Mouse (Mus musculus) liver, embryonic 15.5 days (tissue): Measurements from ENCODE around the gene Dnmt3a. TPM values are rescaled to one million over a fixed set of nuclear protein-coding genes. Genes with fewer than 3 reads are reported as not detected.
"Not testable (repeated sequence)": the region's sequence is repeated elsewhere in the genome, so short reads cannot be mapped to it uniquely, and the experiment has no call there.

Source experiments
- ATAC-seq: fragments of 200-750 bp; cut with Nextera tagmentation; 2 replicates; pipeline ENCODE4 v1.8.0; 2017; ENCODE audit warnings: moderate number of reproducible peaks, mild to moderate bottlenecking, moderate library complexity; ENCODE audit not compliant: insufficient read depth
- H3K27ac ChIP-seq: fragments of 300-500 bp; sonication (generic); replicated peaks from 2 replicates; pipeline ENCODE4 v1.5.1; 2015; ENCODE audit warnings: mild to moderate bottlenecking, inconsistent platforms
- H3K27me3 ChIP-seq: fragments of 300-500 bp; sonication (generic); 2 replicates; pipeline ENCODE4 v1.6.1; 2015; ENCODE audit warnings: mild to moderate bottlenecking, inconsistent platforms
- H3K36me3 ChIP-seq: fragments of 300-500 bp; sonication (generic); replicated peaks from 2 replicates; pipeline ENCODE4 v1.6.1; 2015; ENCODE audit warnings: moderate library complexity, mild to moderate bottlenecking, inconsistent platforms
- H3K4me1 ChIP-seq: fragments of 300-500 bp; sonication (generic); replicated peaks from 2 replicates; pipeline ENCODE4 v1.6.1; 2015; ENCODE audit warnings: inconsistent platforms
- H3K4me2 ChIP-seq: fragments of 300-500 bp; sonication (generic); 2 replicates; pipeline ENCODE4 v1.6.1; 2015; ENCODE audit warnings: moderate library complexity, mild to moderate bottlenecking, inconsistent platforms
- H3K4me3 ChIP-seq: fragments of 300-500 bp; sonication (generic); replicated peaks from 2 replicates; pipeline ENCODE4 v1.5.1; 2015; ENCODE audit warnings: mild to moderate bottlenecking, inconsistent platforms
- H3K9ac ChIP-seq: fragments of 300-500 bp; sonication (generic); 2 replicates; pipeline ENCODE4 v1.6.1; 2015; ENCODE audit warnings: moderate library complexity, mild to moderate bottlenecking, inconsistent platforms
- H3K9me3 ChIP-seq: fragments of 300-500 bp; sonication (generic); replicated peaks from 2 replicates; pipeline ENCODE4 v1.6.1; 2016; ENCODE audit warnings: inconsistent platforms
- WGBS: fragments of 180-500 bp; shearing (Covaris S2); methylation state at CpG from one replicate; pipeline ENCODE4 v1.1.7; 2015; ENCODE audit warnings: mixed read lengths; ENCODE audit not compliant: insufficient replicate concordance; 5-methylcytosine and 5-hydroxymethylcytosine counted together
- polyA plus RNA-seq: library from polyadenylated mRNA; unstranded; fragments of >200 nt; fragmentation: Nextera tagmentation; extraction: Ambion mirVana; gene quantifications from 2 replicates; pipeline ENCODE4 v1.2.1, GENCODE M21; 2015

Dnmt3a gene
- polyA plus RNA-seq, 1 experiment from 2014 or later: 21.8 TPM

DNA sequence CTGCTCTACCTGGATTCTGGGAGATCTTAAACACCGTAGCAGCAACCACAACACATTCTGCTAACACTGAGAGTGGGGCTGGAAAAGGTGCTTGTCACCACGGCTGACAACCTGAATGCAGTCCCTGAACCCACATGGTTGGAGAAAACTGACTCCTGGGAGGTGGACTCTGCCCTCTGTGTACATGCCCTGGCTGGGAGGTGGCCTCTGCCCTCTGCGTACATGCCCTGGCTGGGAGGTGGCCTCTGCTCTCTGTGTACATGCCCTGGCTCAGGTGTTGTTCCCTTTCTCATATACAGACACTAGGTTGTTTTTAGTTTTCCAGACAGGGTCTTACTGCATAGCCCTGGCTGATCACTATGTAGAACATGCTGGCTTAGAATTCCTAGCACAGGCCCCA, 113.6 kb downstream of the Dnmt3a start:
- H3K36me3 ChIP-seq: no peaks in the 10 kb centered on the region
- no peaks in the 10 kb centered on the region for H3K9me3 ChIP-seq
- H3K4me2 ChIP-seq: no peak overlapping the region
- H3K27me3 ChIP-seq: no peaks in the 10 kb centered on the region
- peak; percentile 75 for ATAC-seq
- no peak overlapping the region for H3K4me3 ChIP-seq
- no peak overlapping the region for H3K9ac ChIP-seq
- no peak overlapping the region for H3K27ac ChIP-seq
- 59% methylated on average over 3 of the region's 3 CpGs for whole genome bisulfite sequencing
- H3K4me1 ChIP-seq: 0 out of 2 replicates have a peak, but pooled peaks cover 5% of the 10 kb centered on the region

DNA sequence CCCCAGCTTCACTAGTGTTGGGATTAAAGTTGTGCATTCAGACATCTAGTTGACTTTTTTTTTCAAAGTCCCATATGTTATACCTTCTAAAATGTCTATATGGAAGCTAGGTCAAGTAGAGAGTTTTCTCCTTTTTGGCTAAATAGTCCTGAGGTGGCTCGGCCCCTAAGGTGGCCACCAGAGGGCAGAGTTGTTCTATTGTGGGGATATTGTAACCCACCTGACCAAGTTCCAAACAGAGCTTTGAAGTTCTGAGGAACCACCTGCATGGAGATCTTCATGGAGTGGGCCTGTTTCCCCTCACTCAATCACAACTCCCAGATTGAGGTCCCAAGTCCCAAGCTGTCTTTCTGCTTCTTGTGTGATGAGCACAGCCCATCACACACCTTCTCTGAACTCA, 120.3 kb downstream of the Dnmt3a start:
- Histone ChIP-seq H3K4me1 (no peaks in the 10 kb centered on the region), H3K27ac (no peak overlapping the region), H3K9me3 (no peaks in the 10 kb centered on the region), H3K4me3 (no peak overlapping the region), H3K9ac (no peak overlapping the region), H3K36me3 (no peaks in the 10 kb centered on the region), H3K4me2 (no peak overlapping the region), H3K27me3 (no peaks in the 10 kb centered on the region)
- 0% methylated on average over 1 of the region's 1 CpGs for WGBS
- no peak for ATAC-seq

DNA sequence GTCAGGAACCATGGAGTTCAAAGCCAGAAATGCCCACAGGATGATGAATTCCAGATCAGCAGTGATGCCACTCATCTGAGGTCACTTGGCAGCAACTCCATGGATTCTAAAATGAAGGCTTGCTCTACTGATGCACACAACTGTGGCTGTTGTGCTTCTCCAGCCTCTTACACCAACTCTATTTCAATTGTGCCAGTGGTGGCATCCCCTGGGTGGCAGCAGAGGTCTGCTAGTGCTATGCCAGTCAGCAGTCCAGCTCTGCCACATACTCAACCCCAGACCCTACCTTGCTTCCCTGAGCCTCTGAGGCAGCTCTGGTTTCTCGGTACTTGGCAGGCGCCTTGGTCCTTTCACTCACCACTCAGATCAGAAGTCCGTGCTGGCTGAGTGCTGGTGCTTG, 123.0 kb downstream of the Dnmt3a start:
- no peaks in the 10 kb centered on the region for H3K9me3 ChIP-seq
- no peak overlapping the region for H3K27ac ChIP-seq
- H3K4me1 ChIP-seq: no peaks in the 10 kb centered on the region
- no peaks in the 10 kb centered on the region for H3K36me3 ChIP-seq
- no peak overlapping the region for H3K4me2 ChIP-seq
- H3K9ac ChIP-seq: no peak overlapping the region
- no peak for ATAC-seq
- no peaks in the 10 kb centered on the region for H3K27me3 ChIP-seq
- 70% methylated on average over 3 of the region's 3 CpGs for WGBS
- H3K4me3 ChIP-seq: no peak overlapping the region

DNA sequence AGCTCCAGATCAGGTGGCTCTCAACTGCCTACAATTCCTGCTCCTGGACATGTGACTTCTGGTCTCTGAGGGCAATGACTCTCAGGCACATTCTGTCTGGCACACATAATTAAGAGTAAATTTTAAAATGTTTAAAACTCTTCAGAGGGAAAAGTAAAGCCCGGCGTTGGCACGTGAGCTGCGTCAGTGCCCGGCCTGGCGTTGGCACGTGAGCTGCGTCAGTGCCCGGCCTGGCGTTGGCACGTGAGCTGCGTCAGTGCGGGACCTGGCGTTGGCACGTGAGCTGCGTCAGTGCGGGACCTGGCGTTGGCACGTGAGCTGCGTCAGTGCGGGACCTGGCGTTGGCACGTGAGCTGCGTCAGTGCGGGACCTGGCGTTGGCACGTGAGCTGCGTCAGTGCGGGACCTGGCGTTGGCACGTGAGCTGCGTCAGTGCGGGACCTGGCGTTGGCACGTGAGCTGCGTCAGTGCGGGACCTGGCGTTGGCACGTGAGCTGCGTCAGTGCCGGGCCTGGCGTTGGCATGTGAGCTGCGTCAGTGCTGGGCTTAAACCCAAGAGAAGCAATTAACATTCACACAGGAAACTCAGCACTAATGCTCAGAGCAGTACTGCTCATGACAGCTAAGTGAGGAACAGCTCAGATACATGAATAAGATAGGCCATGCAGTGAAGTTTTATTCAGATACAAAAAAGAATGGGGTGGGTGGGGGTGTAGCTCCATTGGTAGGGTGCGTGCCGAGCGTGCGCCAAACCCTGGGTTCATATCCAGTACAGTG, 124.5 kb downstream of the Dnmt3a start:
- H3K27me3 ChIP-seq, H3K9me3 ChIP-seq, H3K9ac ChIP-seq, H3K27ac ChIP-seq, ATAC-seq, H3K4me3 ChIP-seq, H3K4me1 ChIP-seq, H3K36me3 ChIP-seq, H3K4me2 ChIP-seq: not testable (repeated sequence)
- WGBS: 84% methylated on average over 39 of the region's 47 CpGs

DNA sequence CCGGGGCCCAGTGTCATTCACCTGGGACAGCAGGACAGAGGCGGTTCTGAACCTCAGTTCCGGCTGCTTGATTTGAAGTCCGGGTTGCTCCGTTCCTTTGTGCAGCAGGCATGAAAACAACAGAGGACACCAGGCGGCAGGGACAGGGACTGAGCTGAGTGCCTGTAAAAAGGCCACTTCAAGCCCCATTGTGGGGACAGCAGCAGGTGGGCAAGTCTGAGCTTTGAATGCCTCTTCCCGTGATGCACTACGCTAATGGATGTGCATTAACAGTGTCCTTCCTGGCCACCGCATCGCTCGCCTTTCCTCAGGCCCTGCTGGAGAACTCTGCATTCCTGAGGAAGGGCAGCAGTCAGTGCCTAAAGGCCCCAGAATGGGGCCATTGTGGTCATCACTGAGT, 136.2 kb downstream of the Dnmt3a start:
- WGBS: 48% methylated on average over 11 of the region's 11 CpGs
- ATAC-seq: no peak
- H3K27ac ChIP-seq: no peak overlapping the region
- no peaks in the 10 kb centered on the region for H3K9me3 ChIP-seq
- H3K9ac ChIP-seq: no peak overlapping the region
- H3K36me3 ChIP-seq: no peaks in the 10 kb centered on the region
- H3K4me3 ChIP-seq: no peak overlapping the region
- H3K4me1 ChIP-seq: no peaks in the 10 kb centered on the region
- H3K4me2 ChIP-seq: no peak overlapping the region
- H3K27me3 ChIP-seq: no peaks in the 10 kb centered on the region

DNA sequence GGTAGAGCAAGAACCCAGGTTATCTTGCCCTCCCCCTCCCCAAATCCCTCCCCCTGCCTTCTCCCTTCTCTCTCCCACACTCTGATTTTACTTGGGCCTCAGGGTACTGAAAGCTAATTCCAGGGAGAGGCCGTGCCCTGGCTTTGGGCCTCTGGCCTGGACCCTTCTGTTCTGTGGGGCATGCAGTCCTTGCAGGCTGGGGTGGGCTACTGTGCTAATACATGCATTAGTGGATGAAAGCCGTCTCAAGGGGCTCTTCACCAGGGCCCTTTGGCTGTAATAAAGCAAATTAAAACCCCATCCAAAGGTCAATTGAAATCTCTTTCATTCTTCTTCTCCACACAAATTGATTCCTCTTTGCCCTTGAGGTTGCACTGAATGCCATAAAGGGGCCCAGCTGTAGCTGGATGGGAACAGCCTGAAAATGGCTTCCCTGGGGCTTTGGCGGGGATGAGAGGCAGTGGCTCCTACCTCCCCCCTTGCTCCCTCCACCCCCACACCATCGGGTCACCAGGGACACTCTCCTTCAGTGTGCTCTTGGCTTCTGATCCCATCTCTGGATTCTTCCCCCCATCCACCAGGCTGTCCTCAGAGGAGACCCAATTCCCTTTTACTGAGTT, 138.8 kb downstream of the Dnmt3a start:
- Histone ChIP-seq H3K27ac (no peak overlapping the region), H3K4me1 (no peaks in the 10 kb centered on the region), H3K4me3 (no peak overlapping the region), H3K27me3 (no peaks in the 10 kb centered on the region), H3K9ac (no peak overlapping the region), H3K36me3 (no peaks in the 10 kb centered on the region), H3K9me3 (no peaks in the 10 kb centered on the region), H3K4me2 (no peak overlapping the region)
- no peak for ATAC-seq
- WGBS: 56% methylated on average over 4 of the region's 4 CpGs

DNA sequence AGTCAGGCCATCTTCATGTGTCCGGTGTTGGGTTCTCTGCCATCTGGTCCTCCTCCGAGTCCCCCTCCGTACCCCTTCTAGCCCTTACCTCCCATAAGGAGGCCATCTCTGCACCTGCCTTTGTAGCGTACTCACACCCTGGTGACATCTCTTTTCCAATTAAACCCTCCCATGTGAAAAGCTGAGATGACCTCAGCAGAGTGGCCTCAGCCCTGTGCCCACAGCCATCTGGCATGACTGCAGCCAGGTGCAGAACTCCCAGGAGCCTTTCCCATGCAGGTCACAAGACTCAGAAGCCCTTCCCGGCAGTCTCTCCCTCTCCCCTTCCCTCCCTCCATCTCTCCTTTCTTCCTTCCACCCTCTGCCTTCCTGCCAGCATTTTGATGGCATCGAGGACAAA, 141.7 kb downstream of the Dnmt3a start:
- Histone ChIP-seq H3K27ac (no peak overlapping the region), H3K9me3 (no peaks in the 10 kb centered on the region), H3K9ac (no peak overlapping the region), H3K4me1 (no peaks in the 10 kb centered on the region), H3K27me3 (no peaks in the 10 kb centered on the region), H3K4me3 (no peak overlapping the region), H3K4me2 (no peak overlapping the region), H3K36me3 (no peaks in the 10 kb centered on the region)
- 61% methylated on average over 6 of the region's 6 CpGs for WGBS
- ATAC-seq: no peak

DNA sequence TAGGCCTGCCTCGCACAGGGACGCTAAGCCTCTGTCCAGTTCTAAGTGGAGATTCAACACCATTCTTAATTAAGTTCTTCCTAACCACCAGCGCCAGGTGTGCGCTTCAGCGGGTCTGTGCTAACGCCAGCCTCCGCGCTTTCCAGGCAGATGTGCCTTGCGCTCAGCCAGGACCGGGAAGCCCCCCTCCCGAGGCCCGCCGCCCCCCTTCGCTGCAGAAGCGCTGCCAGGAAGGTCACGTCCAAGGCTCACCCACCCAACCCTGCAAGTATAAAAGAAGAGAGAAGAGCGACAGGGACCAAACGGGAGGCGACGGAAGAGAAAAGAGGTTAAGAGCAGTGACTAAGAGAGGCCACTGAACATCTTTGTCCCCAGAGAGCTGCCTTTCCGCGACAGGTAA, 148.8 kb downstream of the Dnmt3a start, which contains the start of gene Pomc:
Gene Pomc, plus strand, starts transcription at position 301 of the 400 bp plus-strand sequence.
- no peak for ATAC-seq
- no peak within 1 kb of the TSS for H3K4me3 ChIP-seq
- H3K27me3 ChIP-seq: peaks cover 20% of the 10 kb centered on the region
- no peaks in the 10 kb centered on the region for H3K36me3 ChIP-seq
- H3K9me3 ChIP-seq: no peaks in the 10 kb centered on the region
- H3K9ac ChIP-seq: no peak within 1 kb of the TSS
- peaks cover 3% of the 10 kb centered on the region; the same call in 1 of the 2 replicates for H3K4me1 ChIP-seq
- 21% methylated on average over 22 of the region's 22 CpGs for WGBS
- H3K27ac ChIP-seq: no peak within 1 kb of the TSS
- no peak within 1 kb of the TSS for H3K4me2 ChIP-seq

DNA sequence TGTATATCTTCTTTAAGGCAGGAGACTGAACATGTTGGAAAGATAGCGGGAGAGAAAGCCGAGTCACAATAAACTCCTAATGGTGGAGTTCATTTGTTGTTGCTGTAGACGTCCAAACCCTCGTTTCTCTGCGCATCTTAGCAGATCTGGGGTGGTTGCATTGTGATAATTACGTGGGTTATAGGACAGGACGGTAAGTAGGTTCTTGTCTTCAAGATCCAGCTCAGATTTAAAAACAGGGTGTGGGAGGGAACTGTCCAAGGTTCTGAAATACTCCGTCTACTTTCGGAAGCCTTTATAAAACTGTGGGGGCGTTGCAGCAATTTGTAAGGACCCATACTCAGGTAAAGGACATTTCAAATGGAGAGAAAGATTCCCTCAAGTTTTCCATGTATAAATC, 149.6 kb downstream of the Dnmt3a start:
- no peak for ATAC-seq
- Histone ChIP-seq H3K4me1 (peaks cover 10% of the 10 kb centered on the region), H3K4me2 (no peak overlapping the region), H3K9me3 (no peaks in the 10 kb centered on the region), H3K9ac (no peak overlapping the region), H3K4me3 (no peak overlapping the region), H3K36me3 (no peaks in the 10 kb centered on the region), H3K27me3 (peaks cover 20% of the 10 kb centered on the region), H3K27ac (no peak overlapping the region)
- 23% methylated on average over 10 of the region's 10 CpGs for WGBS

DNA sequence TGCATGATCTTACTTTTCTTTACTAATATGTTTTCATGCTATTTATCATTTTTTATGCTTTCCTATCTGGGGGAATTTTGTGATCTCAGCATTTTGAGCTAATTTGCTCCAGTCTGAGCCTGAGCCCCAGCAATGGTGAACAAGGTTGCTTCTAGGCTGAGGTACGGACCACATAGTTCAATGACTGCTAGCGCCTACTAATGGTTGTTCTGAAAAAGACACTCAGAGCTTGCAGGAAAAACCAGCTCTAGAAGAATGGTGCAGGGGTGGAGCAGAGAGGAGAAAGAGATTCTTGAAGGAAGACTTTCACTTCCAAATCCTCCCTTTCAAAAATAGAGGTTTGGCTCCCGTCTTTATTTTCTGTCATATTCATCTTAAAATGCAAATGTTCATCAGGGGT, 150.5 kb downstream of the Dnmt3a start:
- no peak overlapping the region for H3K4me2 ChIP-seq
- H3K9ac ChIP-seq: no peak overlapping the region
- no peaks in the 10 kb centered on the region for H3K36me3 ChIP-seq
- no peak for ATAC-seq
- no peak overlapping the region for H3K27ac ChIP-seq
- H3K4me3 ChIP-seq: no peak overlapping the region
- H3K27me3 ChIP-seq: peaks cover 20% of the 10 kb centered on the region
- H3K9me3 ChIP-seq: no peaks in the 10 kb centered on the region
- WGBS: 11% methylated on average over 3 of the region's 3 CpGs
- peaks cover 13% of the 10 kb centered on the region for H3K4me1 ChIP-seq

DNA sequence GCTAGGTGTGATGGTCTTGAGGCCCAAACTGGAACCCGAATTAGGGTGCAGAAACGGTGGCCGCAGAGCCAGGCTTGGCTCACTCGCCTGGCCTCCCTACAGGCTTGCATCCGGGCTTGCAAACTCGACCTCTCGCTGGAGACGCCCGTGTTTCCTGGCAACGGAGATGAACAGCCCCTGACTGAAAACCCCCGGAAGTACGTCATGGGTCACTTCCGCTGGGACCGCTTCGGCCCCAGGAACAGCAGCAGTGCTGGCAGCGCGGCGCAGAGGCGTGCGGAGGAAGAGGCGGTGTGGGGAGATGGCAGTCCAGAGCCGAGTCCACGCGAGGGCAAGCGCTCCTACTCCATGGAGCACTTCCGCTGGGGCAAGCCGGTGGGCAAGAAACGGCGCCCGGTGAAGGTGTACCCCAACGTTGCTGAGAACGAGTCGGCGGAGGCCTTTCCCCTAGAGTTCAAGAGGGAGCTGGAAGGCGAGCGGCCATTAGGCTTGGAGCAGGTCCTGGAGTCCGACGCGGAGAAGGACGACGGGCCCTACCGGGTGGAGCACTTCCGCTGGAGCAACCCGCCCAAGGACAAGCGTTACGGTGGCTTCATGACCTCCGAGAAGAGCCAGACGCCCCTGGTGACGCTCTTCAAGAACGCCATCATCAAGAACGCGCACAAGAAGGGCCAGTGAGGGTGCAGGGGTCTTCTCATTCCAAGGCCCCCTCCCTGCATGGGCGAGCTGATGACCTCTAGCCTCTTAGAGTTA, 154.2 kb downstream of the Dnmt3a start:
- peak overlapping the region; percentile 38; the same call in 1 of the 2 replicates for H3K27ac ChIP-seq
- H3K4me2 ChIP-seq: peak overlapping the region; percentile 81
- peaks cover 9% of the 10 kb centered on the region for H3K27me3 ChIP-seq
- peak overlapping the region; percentile 49 for H3K9ac ChIP-seq
- no peaks in the 10 kb centered on the region for H3K9me3 ChIP-seq
- peak; percentile 42; the same call in 1 of the 2 replicates for ATAC-seq
- 2% methylated on average over 53 of the region's 53 CpGs for WGBS
- H3K4me3 ChIP-seq: peak overlapping the region; percentile 56
- peaks cover 13% of the 10 kb centered on the region for H3K4me1 ChIP-seq
- no peaks in the 10 kb centered on the region for H3K36me3 ChIP-seq
